Mouse (Mus musculus) CH12.LX (cell line): ENCODE measurements around the gene Prrg2.

ENCODE experiments used
- HCFC1 ChIP-seq: IDR thresholded peaks from 2 replicates; pipeline ENCODE4 v1.6.1; 2012; ENCODE audit warnings: low read depth, mild to moderate bottlenecking, inconsistent platforms, low read length, improper control_type of control experiment
- KAT2A ChIP-seq: IDR thresholded peaks from 2 replicates; pipeline ENCODE4 v1.6.1; 2012; ENCODE audit warnings: low read length, improper control_type of control experiment, inconsistent platforms; ENCODE audit not compliant: insufficient replicate concordance
- POLR2A ChIP-seq: IDR thresholded peaks from 2 replicates; pipeline ENCODE4 v1.6.1; 2011; ENCODE audit warnings: low read depth, mild to moderate bottlenecking, improper control_type of control experiment, low read length
- TCF12 ChIP-seq: IDR thresholded peaks from 2 replicates; pipeline ENCODE4 v1.6.1; 2014; ENCODE audit warnings: low read depth, mild to moderate bottlenecking, inconsistent platforms, low read length, improper control_type of control experiment

- TF ChIP-seq POLR2A (no peak), HCFC1 (no peak), KAT2A (no peak), TCF12 (no peak)
These were observed 31.6 kb downstream of the Prrg2 start for GRCm38 (mm10) chr7:45030857-45031256.
